Mouse (Mus musculus) small intestine, adult 2 months (tissue): Measurements from ENCODE around the gene Map4. TPM values are rescaled to one million over a fixed set of nuclear protein-coding genes. Genes with fewer than 3 reads are reported as not detected.

Source experiments
- H3K27ac ChIP-seq: fragments of 200-500 bp; 2 replicates; pipeline ENCODE4 v1.5.1; 2012; ENCODE audit warnings: low read depth, low read length, control low read depth, inconsistent platforms; ENCODE audit not compliant: insufficient read depth
- H3K27me3 ChIP-seq: fragments of 200-500 bp; 2 replicates; pipeline ENCODE4 v1.6.1; 2012; ENCODE audit warnings: mild to moderate bottlenecking, moderate library complexity, low read length, inconsistent platforms; ENCODE audit not compliant: control insufficient read depth, insufficient read depth
- H3K36me3 ChIP-seq: fragments of 200-500 bp; 2 replicates; pipeline ENCODE4 v1.6.1; 2012; ENCODE audit warnings: mild to moderate bottlenecking, low read length, control low read depth, inconsistent platforms; ENCODE audit not compliant: control insufficient read depth, insufficient read depth
- H3K4me1 ChIP-seq: fragments of 200-500 bp; 2 replicates; pipeline ENCODE4 v1.6.1; 2012; ENCODE audit warnings: low read length, inconsistent platforms, mixed read lengths; ENCODE audit not compliant: control insufficient read depth, insufficient read depth, insufficient read length
- H3K4me3 ChIP-seq: fragments of 200-500 bp; 2 replicates; pipeline ENCODE4 v1.5.1; 2012; ENCODE audit warnings: low read depth, mild to moderate bottlenecking, control low read depth, inconsistent platforms, low read length, moderate library complexity
- CTCF ChIP-seq: fragments of 200-500 bp; IDR thresholded peaks from 2 replicates; pipeline ENCODE4 v1.5.1; 2012; ENCODE audit warnings: low read depth, mild to moderate bottlenecking, control low read depth, inconsistent platforms, low read length, moderate library complexity, mixed read lengths; ENCODE audit not compliant: insufficient replicate concordance, insufficient read length; ENCODE audit errors: extremely low read depth
- POLR2A ChIP-seq: fragments of 200-500 bp; IDR thresholded peaks from 2 replicates; pipeline ENCODE4 v1.6.1; 2012; ENCODE audit warnings: low read depth, mild to moderate bottlenecking, control low read depth, inconsistent platforms, low read length, moderate library complexity
- WGBS: fragments of 180-500 bp; shearing (Covaris S2); methylation state at CpG from one replicate; pipeline ENCODE4 v1.1.7; 2018; 5-methylcytosine and 5-hydroxymethylcytosine counted together
- polyA plus RNA-seq: library from polyadenylated mRNA; depleted of rRNA; stranded (reverse); fragments of >200 nt; gene quantifications from 2 replicates; pipeline ENCODE4 v1.2.3, GENCODE M21; 2012

Gene Map4
- polyA plus RNA-seq, 1 experiment, result 191 TPM

DNA sequence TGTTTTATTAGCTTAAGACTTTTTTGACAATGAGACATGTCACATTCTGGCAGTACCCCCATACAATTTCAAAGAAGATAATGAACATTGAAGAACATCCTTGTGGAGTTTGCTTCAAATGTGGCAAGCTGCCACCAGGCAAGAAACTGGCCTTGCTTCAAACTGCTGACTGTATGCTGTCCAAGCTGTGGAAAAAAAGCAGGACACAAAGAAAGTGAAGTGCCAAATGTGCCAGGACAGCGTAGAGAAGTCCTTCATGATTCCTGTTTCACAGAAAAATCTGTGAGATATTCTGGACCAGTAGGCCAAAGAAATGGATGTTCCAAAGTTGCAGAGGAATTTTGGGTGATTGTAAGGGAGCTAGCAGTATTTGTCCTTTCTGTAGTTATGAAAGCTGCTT is 57.8 kb downstream of the Map4 start:
- Histone ChIP-seq H3K4me1 (no peaks in the 10 kb centered on the region), H3K36me3 (no peaks in the 10 kb centered on the region), H3K27ac (no peak overlapping the region), H3K27me3 (no peaks in the 10 kb centered on the region), H3K4me3 (no peak overlapping the region)
- WGBS, result 95% methylated on average over 1 of the region's 1 CpGs
- TF ChIP-seq POLR2A, result no peak

GRCm38 (mm10) chr9:109997441-109997840 is 66.2 kb downstream of the Map4 start:
- TF ChIP-seq CTCF, result no peak
- TF ChIP-seq POLR2A, result no peak
- H3K4me3 ChIP-seq, result no peak overlapping the region
- no peaks in the 10 kb centered on the region for H3K4me1 ChIP-seq
- H3K27me3 ChIP-seq, result no peaks in the 10 kb centered on the region
- H3K36me3 ChIP-seq, result peaks cover 6% of the 10 kb centered on the region; the same call in 1 of the 2 replicates
- WGBS, result 88% methylated on average over 4 of the region's 4 CpGs
- H3K27ac ChIP-seq, result no peak overlapping the region

DNA sequence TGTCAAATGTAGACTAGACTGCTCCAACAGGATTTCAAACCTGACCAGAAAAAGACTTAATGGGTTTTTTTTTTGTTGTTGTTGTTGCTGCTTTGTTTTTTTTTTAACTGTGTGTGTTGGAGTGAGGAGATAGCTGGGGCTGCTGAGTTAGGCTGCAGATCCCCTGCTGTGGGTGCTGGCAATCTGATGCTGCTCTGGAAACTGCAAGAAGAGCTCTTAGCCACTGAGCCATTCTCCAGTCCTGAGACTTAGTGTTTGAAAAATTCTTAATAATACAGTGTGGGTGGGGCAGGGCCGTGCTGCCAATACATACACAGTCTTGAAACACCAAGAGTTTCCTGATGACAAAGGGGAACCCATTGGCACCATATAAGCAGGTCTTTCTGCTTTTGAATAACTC is 70.7 kb downstream of the Map4 start:
- no peak for TF ChIP-seq CTCF
- TF ChIP-seq POLR2A, result no peak
- Histone ChIP-seq H3K27ac (no peak overlapping the region), H3K4me3 (no peak overlapping the region), H3K4me1 (no peaks in the 10 kb centered on the region), H3K27me3 (no peaks in the 10 kb centered on the region), H3K36me3 (peaks cover 6% of the 10 kb centered on the region; the same call in 1 of the 2 replicates)
- WGBS, result 58% methylated on average over 1 of the region's 1 CpGs

GRCm38 (mm10) chr9:110002413-110002812 is 71.2 kb downstream of the Map4 start:
- Histone ChIP-seq H3K27me3 (no peaks in the 10 kb centered on the region), H3K27ac (no peak overlapping the region), H3K4me1 (no peaks in the 10 kb centered on the region), H3K36me3 (peaks cover 6% of the 10 kb centered on the region; the same call in 1 of the 2 replicates), H3K4me3 (no peak overlapping the region)
- TF ChIP-seq POLR2A (no peak), CTCF (no peak)
- WGBS, result 91% methylated on average over 3 of the region's 3 CpGs

DNA sequence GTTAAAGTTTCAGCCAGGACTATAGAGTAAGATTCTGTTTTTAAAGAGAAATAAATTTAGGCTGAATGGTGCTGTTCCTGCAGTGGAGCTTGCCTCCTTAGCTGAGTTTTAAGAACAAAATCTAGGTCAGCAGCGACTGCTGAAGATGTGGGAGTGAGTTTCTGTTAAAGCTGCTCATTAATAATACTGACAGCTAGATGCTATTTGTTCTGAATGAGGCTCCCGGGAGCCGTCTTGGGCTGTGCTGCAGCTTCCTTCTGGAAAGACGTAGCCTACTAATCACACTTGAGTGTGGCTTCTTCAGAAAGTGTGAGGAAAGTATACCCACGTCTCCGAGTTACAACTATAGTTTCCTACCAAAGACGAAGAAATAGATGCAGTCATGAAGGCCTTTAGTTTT is 88.0 kb downstream of the Map4 start:
- Histone ChIP-seq H3K4me3 (no peak overlapping the region), H3K36me3 (no peaks in the 10 kb centered on the region), H3K27me3 (no peaks in the 10 kb centered on the region), H3K27ac (no peak overlapping the region), H3K4me1 (no peaks in the 10 kb centered on the region)
- WGBS, result 72% methylated on average over 7 of the region's 7 CpGs
- no peak for TF ChIP-seq POLR2A
- no peak for TF ChIP-seq CTCF

DNA sequence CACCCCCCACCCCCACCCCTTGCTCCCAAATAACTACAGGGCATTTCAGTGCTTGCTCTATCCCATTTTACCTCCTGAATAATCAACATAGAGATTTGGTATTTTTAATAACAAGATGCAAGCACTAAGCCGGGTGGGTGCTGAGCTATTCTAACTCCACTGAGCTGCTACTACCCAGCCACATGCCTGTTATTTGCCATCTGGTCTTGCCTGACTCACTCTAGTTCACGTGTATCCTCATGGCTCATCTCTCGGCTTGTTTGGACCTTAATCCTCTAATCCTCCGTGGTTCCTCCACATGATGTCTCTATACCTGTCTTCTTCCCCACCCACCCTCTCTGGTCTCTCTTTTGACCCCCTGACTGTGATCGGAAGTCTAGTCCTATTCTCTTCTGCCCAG is 89.1 kb downstream of the Map4 start:
- no peak overlapping the region for H3K4me3 ChIP-seq
- H3K27ac ChIP-seq, result no peak overlapping the region
- no peaks in the 10 kb centered on the region for H3K36me3 ChIP-seq
- no peaks in the 10 kb centered on the region for H3K27me3 ChIP-seq
- H3K4me1 ChIP-seq, result no peaks in the 10 kb centered on the region
- TF ChIP-seq POLR2A, result no peak
- no peak for TF ChIP-seq CTCF
- 78% methylated on average over 5 of the region's 5 CpGs for WGBS

DNA sequence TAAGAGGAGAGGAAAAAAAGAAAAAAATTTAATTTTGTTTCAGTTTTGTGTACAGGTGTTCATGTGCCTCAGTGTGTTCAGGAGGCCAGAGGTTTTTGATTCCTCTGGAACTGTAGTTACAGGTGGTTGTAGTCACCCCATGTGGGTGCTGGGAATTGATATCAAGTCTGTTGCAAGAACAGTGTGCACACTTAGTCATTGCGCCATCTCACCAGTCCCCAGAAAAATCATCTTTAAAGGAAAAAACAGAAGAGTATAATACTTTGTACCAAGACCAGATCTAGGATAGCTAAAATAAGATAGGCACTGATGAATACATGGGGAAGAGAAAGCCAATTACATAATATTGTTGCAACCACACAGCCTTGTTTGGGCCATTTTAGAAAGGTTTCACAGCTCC is 90.2 kb downstream of the Map4 start:
- WGBS, result 98% methylated on average over 1 of the region's 1 CpGs
- no peaks in the 10 kb centered on the region for H3K27me3 ChIP-seq
- TF ChIP-seq POLR2A, result no peak
- TF ChIP-seq CTCF, result no peak
- no peaks in the 10 kb centered on the region for H3K36me3 ChIP-seq
- no peak overlapping the region for H3K27ac ChIP-seq
- H3K4me1 ChIP-seq, result no peaks in the 10 kb centered on the region
- H3K4me3 ChIP-seq, result no peak overlapping the region

GRCm38 (mm10) chr9:110022151-110022550 is 90.9 kb downstream of the Map4 start:
- TF ChIP-seq POLR2A (no peak), CTCF (no peak)
- no peak overlapping the region for H3K27ac ChIP-seq
- WGBS, result 95% methylated on average over 2 of the region's 2 CpGs
- 0 out of 2 replicates have a peak, but pooled peaks cover 1% of the 10 kb centered on the region for H3K36me3 ChIP-seq
- H3K4me1 ChIP-seq, result no peaks in the 10 kb centered on the region
- no peaks in the 10 kb centered on the region for H3K27me3 ChIP-seq
- H3K4me3 ChIP-seq, result no peak overlapping the region
